Mouse (Mus musculus) intestine, embryonic 16.5 days (tissue): ENCODE results near the gene Clstn3. TPM values are rescaled to one million over a fixed set of nuclear protein-coding genes. Genes with fewer than 3 reads are reported as not detected.
"Not testable (repeated sequence)": the region's sequence is repeated elsewhere in the genome, so short reads cannot be mapped to it uniquely, and the experiment has no call there.

Experiments used
- ATAC-seq: fragments of 200-750 bp; cut with Nextera tagmentation; 2 replicates; pipeline ENCODE4 v1.8.0; 2017; ENCODE audit warnings: moderate TSS enrichment, moderate library complexity
- H3K27ac ChIP-seq: fragments of 300-500 bp; sonication (generic); 2 replicates; pipeline ENCODE4 v1.5.1; 2014; ENCODE audit warnings: mild to moderate bottlenecking, low read length
- H3K27me3 ChIP-seq: fragments of 300-500 bp; sonication (generic); replicated peaks from 2 replicates; pipeline ENCODE4 v1.6.1; 2014; ENCODE audit warnings: low read length, control low read depth, mixed read lengths; ENCODE audit not compliant: control insufficient read depth, insufficient read depth
- H3K36me3 ChIP-seq: fragments of 300-500 bp; sonication (generic); 2 replicates; pipeline ENCODE4 v1.6.1; 2014; ENCODE audit warnings: low read length, control low read depth; ENCODE audit not compliant: control insufficient read depth, insufficient read depth
- H3K4me1 ChIP-seq: fragments of 300-500 bp; sonication (generic); 2 replicates; pipeline ENCODE4 v1.6.1; 2014; ENCODE audit warnings: low read length, control low read depth, mixed read lengths; ENCODE audit not compliant: control insufficient read depth, insufficient read depth
- H3K4me2 ChIP-seq: fragments of 300-500 bp; sonication (generic); 2 replicates; pipeline ENCODE4 v1.6.1; 2014; ENCODE audit warnings: low read depth, low read length, control low read depth
- H3K4me3 ChIP-seq: fragments of 300-500 bp; sonication (generic); 2 replicates; pipeline ENCODE4 v1.5.1; 2014; ENCODE audit warnings: mild to moderate bottlenecking, low read length
- H3K9ac ChIP-seq: fragments of 300-500 bp; sonication (generic); 2 replicates; pipeline ENCODE4 v1.6.1; 2014; ENCODE audit warnings: low read depth, low read length
- H3K9me3 ChIP-seq: fragments of 300-500 bp; sonication (generic); 2 replicates; pipeline ENCODE4 v1.6.1; 2016; ENCODE audit warnings: low read length, control low read depth; ENCODE audit not compliant: control insufficient read depth
- WGBS: fragments of 180-500 bp; shearing (Covaris S2); extraction: QIAGEN DNeasy Blood & Tissue Kit; methylation state at CpG from one replicate; pipeline ENCODE4 v1.1.7; 2014; 5-methylcytosine and 5-hydroxymethylcytosine counted together
- polyA plus RNA-seq: library from polyadenylated mRNA; unstranded; fragments of >200 nt; fragmentation: Nextera tagmentation; extraction: Ambion mirVana; gene quantifications from 2 replicates; pipeline ENCODE4 v1.2.1, GENCODE M21; 2015

Clstn3 gene
- polyA plus RNA-seq, 1 experiment from 2014 or later: 4.1 TPM

DNA sequence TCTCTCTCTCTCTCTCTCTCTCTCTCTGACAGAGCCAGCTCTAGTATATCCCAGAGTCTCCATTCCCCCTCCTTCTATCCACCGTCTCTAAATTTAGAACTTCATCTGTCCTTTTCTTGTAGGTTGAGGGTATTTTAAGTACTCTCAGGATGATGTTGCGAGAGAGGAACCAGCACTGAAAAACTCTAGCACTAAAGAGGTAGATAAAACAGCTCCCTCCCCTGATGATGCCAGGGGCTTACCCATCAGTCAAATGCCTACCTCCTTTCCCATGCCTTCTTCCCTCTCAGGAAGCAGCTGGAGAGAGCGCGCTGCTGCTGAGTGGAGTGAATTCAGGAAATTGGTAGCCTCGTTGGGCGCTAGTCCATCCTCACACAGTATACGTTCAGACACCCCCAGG lies 37.3 kb downstream of the Clstn3 start:
- no peak overlapping the region for H3K4me3 ChIP-seq
- no peak overlapping the region for H3K4me2 ChIP-seq
- H3K4me1 ChIP-seq: peaks cover 8% of the 10 kb centered on the region
- H3K27me3 ChIP-seq: no peaks in the 10 kb centered on the region
- no peaks in the 10 kb centered on the region for H3K36me3 ChIP-seq
- H3K9me3 ChIP-seq: no peaks in the 10 kb centered on the region
- no peak for ATAC-seq
- no peak overlapping the region for H3K27ac ChIP-seq
- WGBS: 87% methylated on average over 7 of the region's 7 CpGs
- H3K9ac ChIP-seq: no peak overlapping the region

DNA sequence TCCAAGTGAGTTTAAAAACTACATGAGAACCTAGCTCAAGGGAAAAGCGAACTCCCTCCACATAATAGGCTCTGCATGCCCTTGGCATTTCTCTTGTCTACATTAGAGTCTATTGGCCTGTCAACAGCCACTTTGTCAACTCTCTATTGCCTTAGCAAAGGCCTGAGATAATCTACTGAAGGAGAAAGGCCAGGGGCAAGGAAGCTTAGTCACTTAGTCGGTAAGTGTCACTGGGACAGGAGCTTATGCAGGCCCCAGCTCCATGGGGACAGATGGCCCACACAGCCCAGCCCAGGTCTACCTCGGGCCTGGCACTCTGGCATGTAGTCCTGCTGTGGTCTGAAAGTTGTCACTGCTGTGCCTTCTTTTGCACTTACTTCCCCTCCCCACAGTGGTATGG lies 38.0 kb downstream of the Clstn3 start:
- Histone ChIP-seq H3K36me3 (no peaks in the 10 kb centered on the region), H3K27ac (no peak overlapping the region), H3K9ac (no peak overlapping the region), H3K4me1 (peaks cover 8% of the 10 kb centered on the region), H3K4me3 (no peak overlapping the region), H3K4me2 (no peak overlapping the region), H3K27me3 (no peaks in the 10 kb centered on the region), H3K9me3 (no peaks in the 10 kb centered on the region)
- 67% methylated on average over 3 of the region's 3 CpGs for WGBS
- no peak for ATAC-seq

DNA sequence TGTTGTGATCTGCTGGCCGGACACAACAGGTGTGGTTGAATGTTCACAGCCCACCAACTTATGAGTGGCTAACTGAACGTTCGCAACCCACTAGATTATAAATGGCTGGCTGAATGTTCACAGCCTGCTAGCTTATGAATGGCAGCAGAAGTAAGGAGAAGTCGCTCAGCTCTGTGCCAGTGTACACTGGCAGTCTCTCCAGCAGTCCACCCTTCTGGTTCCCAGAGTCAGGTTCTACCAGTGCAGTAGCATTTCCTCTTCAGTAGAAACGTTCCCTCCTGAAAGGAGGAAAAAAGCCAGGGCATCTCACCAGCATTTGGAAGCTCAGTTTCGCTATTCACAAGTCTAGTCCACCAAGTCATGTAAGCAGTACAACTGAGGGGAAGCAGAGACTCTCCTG lies 39.1 kb downstream of the Clstn3 start:
- H3K9ac ChIP-seq: peak overlapping the region; percentile 19; the same call in 1 of the 2 replicates
- no peak overlapping the region for H3K27ac ChIP-seq
- H3K4me3 ChIP-seq: no peak overlapping the region
- H3K27me3 ChIP-seq: no peaks in the 10 kb centered on the region
- H3K4me2 ChIP-seq: no peak overlapping the region; the same call in 1 of the 2 replicates
- H3K9me3 ChIP-seq: no peaks in the 10 kb centered on the region
- WGBS: 75% methylated on average over 6 of the region's 6 CpGs
- H3K4me1 ChIP-seq: peaks cover 8% of the 10 kb centered on the region
- H3K36me3 ChIP-seq: no peaks in the 10 kb centered on the region
- peak; percentile 53; the same call in 1 of the 2 replicates for ATAC-seq

DNA sequence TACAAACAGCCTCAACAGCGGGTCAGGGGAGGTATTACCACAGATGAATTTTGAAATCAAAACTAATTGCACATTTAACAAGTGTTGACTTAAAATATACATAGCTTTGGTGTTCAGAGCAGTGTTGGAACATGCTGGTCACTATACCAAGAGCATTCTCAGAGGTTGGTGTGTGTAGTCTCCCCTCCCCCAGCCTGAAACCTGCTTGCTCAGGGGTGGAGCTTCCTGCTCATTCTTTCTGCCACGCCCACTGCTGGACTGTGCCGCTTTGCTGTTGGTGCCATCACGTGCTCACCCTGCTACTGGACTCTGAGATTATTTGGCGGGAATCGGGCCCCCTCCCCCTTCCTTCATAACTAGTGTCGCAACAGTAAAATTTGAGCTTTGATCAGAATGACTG lies 39.6 kb downstream of the Clstn3 start:
- not testable (repeated sequence) for H3K4me3 ChIP-seq, H3K4me2 ChIP-seq, H3K9ac ChIP-seq, H3K36me3 ChIP-seq, H3K27ac ChIP-seq, H3K9me3 ChIP-seq, H3K27me3 ChIP-seq, H3K4me1 ChIP-seq
- 56% methylated on average over 7 of the region's 7 CpGs for WGBS
- peak; percentile 69 for ATAC-seq

DNA sequence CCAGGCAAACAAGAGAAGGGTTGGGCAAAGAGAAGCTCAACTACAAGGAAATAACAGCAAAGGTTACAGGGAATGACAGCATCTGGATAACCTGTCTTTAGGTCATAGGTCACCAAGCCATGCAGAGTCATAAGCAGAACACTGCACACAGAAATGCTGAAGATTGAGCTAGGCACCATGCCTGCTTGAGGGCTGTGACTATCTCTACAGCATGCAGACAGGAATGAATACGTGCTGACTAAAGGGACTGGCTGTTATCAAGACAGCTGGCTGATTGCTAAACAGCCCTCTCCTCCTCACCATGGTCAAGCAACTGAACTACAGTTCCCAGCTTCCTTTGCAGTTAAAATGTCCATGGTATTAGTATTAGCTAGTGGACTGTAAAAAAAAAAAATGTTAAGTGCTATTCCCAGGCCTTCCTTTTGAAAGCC lies 40.5 kb downstream of the Clstn3 start:
- Histone ChIP-seq H3K27me3 (no peaks in the 10 kb centered on the region), H3K4me2 (no peak overlapping the region), H3K4me1 (peaks cover 8% of the 10 kb centered on the region), H3K4me3 (no peak overlapping the region), H3K9ac (no peak overlapping the region), H3K9me3 (no peaks in the 10 kb centered on the region), H3K27ac (peak overlapping the region; percentile 35; the same call in 1 of the 2 replicates), H3K36me3 (no peaks in the 10 kb centered on the region)
- peak; percentile 86 for ATAC-seq
- 26% methylated on average over 1 of the region's 1 CpGs for WGBS

DNA sequence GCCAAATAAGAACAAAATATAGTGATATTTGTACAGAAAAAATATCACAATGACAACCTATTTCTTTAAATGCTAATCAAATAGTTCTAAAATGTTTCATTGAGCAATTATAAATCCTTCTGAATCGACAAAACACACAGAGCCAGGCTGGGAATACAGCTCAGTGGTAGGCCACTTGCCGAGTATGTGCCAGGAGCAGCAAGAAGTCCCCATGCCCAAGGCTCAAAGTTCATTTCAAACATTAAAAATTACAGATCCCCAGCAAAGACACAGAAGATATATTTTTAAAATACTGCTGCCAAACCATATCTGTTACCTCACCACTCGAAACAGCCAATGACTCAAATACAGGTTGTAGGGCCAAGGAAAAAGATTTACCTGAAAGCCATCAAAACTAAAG lies 45.9 kb downstream of the Clstn3 start:
- H3K4me2 ChIP-seq: no peak overlapping the region
- WGBS: 90% methylated on average over 3 of the region's 3 CpGs
- no peaks in the 10 kb centered on the region for H3K9me3 ChIP-seq

DNA sequence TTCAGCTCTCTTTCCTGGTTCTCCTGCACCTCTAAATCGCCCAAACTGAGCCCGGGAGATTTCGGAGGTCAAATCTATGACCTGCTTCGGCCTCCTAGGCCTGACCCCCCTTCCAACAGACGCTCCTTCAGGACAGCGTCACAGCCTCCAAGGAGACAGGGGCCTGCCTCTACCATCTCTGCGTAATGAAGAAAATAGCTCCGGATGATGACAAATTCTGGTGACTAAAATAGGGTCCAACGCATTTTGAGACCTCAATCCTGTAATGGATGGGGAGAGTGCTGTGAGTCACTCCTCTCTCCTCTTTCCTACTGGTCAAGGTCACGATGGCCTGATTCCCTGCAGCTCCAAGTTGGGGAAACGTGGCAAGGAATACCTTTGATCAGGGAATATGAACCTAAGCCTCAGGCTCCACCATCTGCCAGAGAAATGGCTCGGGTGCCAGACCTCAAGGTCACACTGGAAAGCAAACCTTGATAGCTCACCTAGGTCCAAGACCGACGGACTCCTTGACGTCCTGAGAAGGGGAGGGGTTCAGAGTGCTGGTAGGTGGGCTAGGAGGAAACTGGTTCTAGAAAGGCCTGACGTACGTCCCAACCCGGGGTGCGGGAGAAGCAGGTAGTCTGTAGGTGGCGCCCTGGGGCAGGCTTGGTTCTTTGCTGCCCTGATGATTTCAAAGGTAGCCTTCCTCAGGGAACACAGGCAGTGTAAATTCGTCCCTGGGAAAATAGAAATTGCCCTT lies 49.1 kb downstream of the Clstn3 start:
- H3K4me3 ChIP-seq: peak overlapping the region; percentile 86
- H3K4me2 ChIP-seq: peak overlapping the region; percentile 55
- H3K27me3 ChIP-seq: no peaks in the 10 kb centered on the region
- 4% methylated on average over 21 of the region's 21 CpGs for WGBS
- no peaks in the 10 kb centered on the region for H3K9me3 ChIP-seq
- H3K9ac ChIP-seq: peak overlapping the region; percentile 72
- no peaks in the 10 kb centered on the region for H3K36me3 ChIP-seq
- H3K27ac ChIP-seq: peak overlapping the region; percentile 84
- peak; percentile 71 for ATAC-seq
- no peaks in the 10 kb centered on the region for H3K4me1 ChIP-seq

More for the DNA sequence above, 45.9 kb downstream of the Clstn3 start:
- H3K27ac ChIP-seq: no peak overlapping the region
- H3K9ac ChIP-seq: no peak overlapping the region
- no peak overlapping the region for H3K4me3 ChIP-seq
- no peaks in the 10 kb centered on the region for H3K4me1 ChIP-seq
- ATAC-seq: no peak
- no peaks in the 10 kb centered on the region for H3K27me3 ChIP-seq
- H3K36me3 ChIP-seq: no peaks in the 10 kb centered on the region

DNA sequence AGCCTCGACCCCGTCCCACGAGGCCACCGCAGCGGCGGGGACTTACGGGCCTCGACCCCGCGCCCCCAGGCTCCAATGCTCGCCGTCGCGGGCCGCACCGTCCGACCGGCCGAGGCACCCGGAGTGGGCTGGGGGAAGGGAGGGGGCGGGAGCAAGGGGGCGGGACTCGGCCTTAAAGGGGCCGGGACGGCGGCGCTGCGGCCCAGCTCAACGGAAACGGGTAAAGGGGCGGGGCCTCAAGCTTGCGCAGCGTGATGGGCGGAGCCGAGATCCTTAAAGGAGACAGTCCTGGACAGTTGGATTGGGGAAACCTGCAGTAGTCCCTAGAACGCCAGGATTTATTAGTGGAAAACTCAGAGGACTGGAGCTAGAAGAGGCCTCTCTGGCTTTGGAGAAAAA lies 49.7 kb downstream of the Clstn3 start, which contains the start of gene Pex5:
Gene Pex5 (minus strand): TSS at position 141 of the 399 bp plus-strand sequence.
- Histone ChIP-seq H3K4me3 (peak within 1 kb of the TSS; percentile 86), H3K4me2 (peak within 1 kb of the TSS; percentile 82), H3K27me3 (no peaks in the 10 kb centered on the region), H3K36me3 (no peaks in the 10 kb centered on the region), H3K9me3 (no peaks in the 10 kb centered on the region), H3K27ac (peak within 1 kb of the TSS; percentile 84), H3K9ac (peak within 1 kb of the TSS; percentile 91), H3K4me1 (no peaks in the 10 kb centered on the region)
- peak; percentile 93 for ATAC-seq
- WGBS: 0% methylated on average over 14 of the region's 36 CpGs

DNA sequence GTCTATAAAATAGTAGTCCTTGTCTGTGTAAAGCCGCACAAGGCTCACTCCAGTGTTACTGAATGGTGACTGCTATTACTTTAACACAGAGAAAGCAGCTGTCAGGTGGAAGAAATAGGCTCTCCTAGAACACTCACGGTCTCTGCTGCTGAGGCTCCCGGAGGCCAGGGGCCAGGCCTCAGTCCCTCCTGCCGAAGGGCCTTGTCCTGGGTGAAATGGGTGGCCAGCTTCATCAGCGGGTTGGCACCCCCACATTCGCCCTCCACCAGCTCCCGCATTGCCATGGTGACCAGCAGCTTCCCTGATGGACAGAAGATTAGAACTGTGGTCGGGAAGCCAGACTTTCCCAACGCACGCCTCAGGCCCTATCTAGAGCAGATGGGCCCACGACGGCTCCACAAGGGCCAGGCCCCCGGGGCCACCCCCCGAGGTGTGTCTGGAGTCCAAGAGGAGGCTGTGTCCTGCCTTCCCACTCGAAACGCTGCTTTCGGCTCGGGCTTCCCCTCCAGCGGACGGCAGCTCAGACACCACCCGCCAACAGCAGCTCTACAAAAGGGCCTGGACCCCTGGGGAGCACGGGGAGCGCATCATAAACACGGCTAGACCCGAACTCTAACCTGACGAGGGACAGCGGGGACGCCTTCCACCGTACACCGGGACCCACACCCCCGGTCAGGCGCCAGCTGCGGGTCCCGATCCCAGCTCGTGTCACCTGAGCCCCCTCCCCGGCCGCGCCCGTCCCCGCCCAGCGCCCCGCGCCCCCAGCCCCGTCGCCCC lies 50.3 kb downstream of the Clstn3 start:
- peak; percentile 61 for ATAC-seq
- H3K9me3 ChIP-seq: no peaks in the 10 kb centered on the region
- H3K4me3 ChIP-seq: peak overlapping the region; percentile 86
- H3K27me3 ChIP-seq: no peaks in the 10 kb centered on the region
- no peaks in the 10 kb centered on the region for H3K4me1 ChIP-seq
- peak overlapping the region; percentile 91 for H3K9ac ChIP-seq
- 3% methylated on average over 41 of the region's 45 CpGs for WGBS
- peak overlapping the region; percentile 82 for H3K4me2 ChIP-seq
- no peaks in the 10 kb centered on the region for H3K36me3 ChIP-seq
- H3K27ac ChIP-seq: peak overlapping the region; percentile 55
